Mouse (Mus musculus): ENCODE measurements at regions not wholly inside any gene's neighbourhood (a gene's known extent, or its start where the extent isn't known, plus 50 kb on each side); places are given as distances from the start of the nearest gene placed in this dataset.

- H3K4me1 ChIP-seq (ENCODE audit: insufficient read depth, low read depth, low read length): peaks cover 59% of the 10 kb centered on the region
- H3K36me3 ChIP-seq (replicated peaks): no peaks in the 10 kb centered on the region
- DNase-seq (ENCODE audit: low spot score) (no peak), ATAC-seq (ENCODE audit: extremely low read depth, insufficient number of reproducible peaks, low FRiP score, poor library complexity, severe bottlenecking) (no peak)
- TF ChIP-seq CTCF (IDR thresholded peaks at IDR 0.05; ENCODE audit: low read depth, low read length) (no peak), GATA2 (IDR thresholded peaks at IDR 0.05; ENCODE audit: borderline replicate concordance, low read depth, low read length) (no peak), GATA1 (IDR thresholded peaks at IDR 0.05; ENCODE audit: borderline replicate concordance, low read length) (no peak), TAL1 (conservative IDR thresholded peaks at IDR 0.05; ENCODE audit: low read depth, low read length) (no peak), POLR2AphosphoS5 (IDR thresholded peaks at IDR 0.05; ENCODE audit: insufficient replicate concordance, low read depth, low read length) (no peak)
- H3K9me3 ChIP-seq (replicated peaks): no peaks in the 10 kb centered on the region
- no peak overlapping the region for H3K4me3 ChIP-seq (ENCODE audit: low read depth, low read length)
- H3K27me3 ChIP-seq (ENCODE audit: insufficient read depth, low read length): peaks cover 14% of the 10 kb centered on the region
Observed at GRCm38 (mm10) chr2:38460367-38460766, 51.1 kb upstream of the Nek6 start.

- ATAC-seq (ENCODE audit: extremely low read depth, insufficient number of reproducible peaks, low FRiP score, poor library complexity, severe bottlenecking) (no peak), DNase-seq (ENCODE audit: low spot score) (no peak)
- TF ChIP-seq CTCF (IDR thresholded peaks at IDR 0.05; ENCODE audit: low read depth, low read length): no peak
- TF ChIP-seq GATA1 (IDR thresholded peaks at IDR 0.05; ENCODE audit: borderline replicate concordance, low read length): no peak
- no peak for TF ChIP-seq TAL1 (conservative IDR thresholded peaks at IDR 0.05; ENCODE audit: low read depth, low read length)
- no peak for TF ChIP-seq POLR2AphosphoS5 (IDR thresholded peaks at IDR 0.05; ENCODE audit: insufficient replicate concordance, low read depth, low read length)
- no peak for TF ChIP-seq GATA2 (IDR thresholded peaks at IDR 0.05; ENCODE audit: borderline replicate concordance, low read depth, low read length)
Observed at GRCm38 (mm10) chr2:38460825-38461540, 50.5 kb upstream of the Nek6 start.

More at GRCm38 (mm10) chr2:38460825-38461540, 50.5 kb upstream of the Nek6 start:
- H3K27me3 ChIP-seq (ENCODE audit: insufficient read depth, low read length): peaks cover 14% of the 10 kb centered on the region
- no peaks in the 10 kb centered on the region for H3K9me3 ChIP-seq (replicated peaks)
- H3K36me3 ChIP-seq (replicated peaks): no peaks in the 10 kb centered on the region
- no peak overlapping the region for H3K4me3 ChIP-seq (ENCODE audit: low read depth, low read length)
- H3K4me1 ChIP-seq (ENCODE audit: insufficient read depth, low read depth, low read length): peaks cover 58% of the 10 kb centered on the region
